Mouse (Mus musculus): ENCODE results near the gene Gbp9. TPM values are rescaled to one million over a fixed set of nuclear protein-coding genes. Genes with fewer than 3 reads are reported as not detected.
"Not testable (repeated sequence)": the region's sequence is repeated elsewhere in the genome, so short reads cannot be mapped to it uniquely, and the experiment has no call there.

The Gbp9 gene
- total RNA-seq, 2 experiments from 2014 or later = 6.3 to 7.6 TPM

DNA sequence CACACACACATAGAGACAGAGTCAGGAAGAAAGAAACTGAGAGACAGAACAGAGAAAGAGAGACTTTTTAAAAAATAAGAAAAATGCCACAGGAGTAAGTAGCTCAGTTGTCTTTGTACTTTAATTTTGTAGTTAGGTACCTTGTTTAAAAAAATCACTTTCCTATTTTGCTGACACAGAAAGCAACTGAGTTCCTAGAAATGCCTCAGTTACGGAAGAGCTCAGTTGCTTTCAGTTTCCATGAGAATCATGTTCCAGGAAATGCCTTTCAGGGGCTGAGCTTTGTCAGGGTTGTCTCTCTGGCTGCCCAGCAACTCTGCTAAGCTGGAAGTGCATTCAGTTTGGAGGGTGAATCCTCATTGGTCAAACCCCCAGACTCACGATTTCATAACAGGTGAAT lies 76.9 kb downstream of the Gbp9 start:
- DNase-seq (ENCODE audit: low spot score in 2 of 2) = not testable (repeated sequence)

DNA sequence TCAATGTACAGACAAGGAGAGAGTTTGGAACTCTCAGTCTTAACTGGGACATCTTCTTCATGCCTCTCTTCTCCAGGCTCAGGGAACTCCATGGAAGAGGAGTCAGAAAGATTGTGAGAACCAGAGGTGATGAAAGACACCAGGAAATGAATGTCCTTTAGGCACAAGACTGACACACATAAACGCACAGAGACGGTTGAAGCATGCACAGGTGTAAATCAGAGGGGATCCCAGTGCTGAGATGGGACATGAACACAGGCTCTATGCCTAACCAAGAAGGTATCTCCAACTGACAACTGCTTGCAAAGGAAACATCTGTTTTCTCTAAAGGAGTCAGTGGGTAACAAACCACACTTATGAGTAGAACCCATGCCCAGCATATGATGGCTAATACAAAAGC lies 79.1 kb downstream of the Gbp9 start:
- DNase-seq (ENCODE audit: low spot score in 2 of 2) = no peak

DNA sequence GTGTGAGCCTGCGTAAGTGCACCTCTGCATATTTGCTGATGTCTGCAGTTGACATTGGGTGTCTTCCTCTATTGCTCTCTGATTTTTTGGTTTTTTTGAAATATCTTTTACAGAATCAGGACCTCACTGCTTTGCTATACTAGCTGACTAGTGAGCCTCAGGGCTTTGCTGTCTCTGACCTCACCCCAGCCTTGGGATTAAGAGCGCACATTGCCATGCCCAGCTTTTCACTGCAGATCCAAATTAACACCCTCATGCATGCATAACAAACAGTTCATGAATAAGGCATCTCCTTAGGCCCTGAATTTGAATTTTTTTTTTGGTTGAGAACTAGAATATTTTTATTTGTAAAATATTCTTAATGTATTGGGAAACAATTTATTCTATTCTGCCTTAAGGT lies 84.1 kb downstream of the Gbp9 start:
- DNase-seq (ENCODE audit: low spot score in 2 of 2) = no peak

DNA sequence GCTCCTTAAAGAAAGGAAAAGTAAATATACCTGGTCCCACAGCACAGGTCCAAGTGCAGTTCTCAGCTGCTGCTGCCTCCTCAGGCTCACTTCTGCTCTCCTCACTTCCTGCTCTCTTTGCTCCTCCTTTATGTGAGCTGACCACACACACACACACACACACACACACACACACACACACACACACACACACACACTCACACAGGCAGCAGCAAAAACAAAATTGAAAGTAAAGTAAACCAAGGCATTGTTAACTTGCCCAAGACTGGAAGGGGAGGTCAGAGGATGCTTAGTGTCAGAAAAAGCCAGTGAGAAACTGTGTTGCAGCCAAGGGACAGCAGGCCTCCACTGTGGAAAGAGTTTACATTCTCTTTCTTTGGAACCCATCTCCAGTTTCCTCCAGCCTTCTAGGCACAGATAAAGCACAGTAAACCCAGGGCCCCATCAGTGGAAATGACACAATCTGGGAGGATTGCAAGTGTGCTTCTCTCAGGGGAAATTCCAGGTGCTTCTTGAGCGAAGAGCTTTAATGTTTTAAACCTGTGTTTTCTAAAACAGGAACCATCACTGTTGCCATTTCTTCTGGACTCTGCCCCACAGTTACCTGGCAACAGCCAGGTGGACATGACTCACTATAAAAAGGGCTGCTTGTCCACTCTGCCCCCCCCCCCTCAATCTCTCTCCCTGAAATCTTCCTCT lies 85.7 kb downstream of the Gbp9 start:
- DNase-seq (ENCODE audit: low spot score in 2 of 2) = not testable (repeated sequence)

DNA sequence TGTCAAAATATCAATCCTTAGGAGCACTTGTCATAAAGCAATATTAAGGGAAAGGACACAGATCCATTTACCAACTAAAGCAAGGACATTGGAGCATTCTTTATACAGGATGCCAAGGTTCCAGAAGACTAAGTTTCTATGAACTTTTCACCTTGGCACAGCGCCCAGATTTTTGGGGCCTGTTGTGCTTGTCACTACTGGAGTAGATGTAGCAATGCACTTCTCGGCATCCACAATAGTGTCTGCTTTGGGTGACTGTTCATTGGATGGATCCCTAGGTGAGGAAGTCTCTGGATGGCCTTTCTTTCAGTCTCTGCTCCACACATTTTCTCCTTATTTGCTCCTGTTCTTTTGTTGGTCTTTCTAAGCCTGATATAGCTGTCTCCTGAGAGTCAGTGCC lies 107.0 kb downstream of the Gbp9 start:
- DNase-seq (ENCODE audit: low spot score in 2 of 2) = peak in 1 of 2 experiments; percentile 14

Other genes with a start within 250 kb of the Gbp9 start
- under 1 TPM; 0.52 to 0.70 TPM for gene Abcg3, start 156.8 kb downstream of the Gbp9 start, total RNA-seq (2021)
- gene Gbp8, start within 50 bp of the Gbp9 start, total RNA-seq (2021) = under 1 TPM; 0.22 to 0.44 TPM
- 1 to 10 TPM; 2.2 to 3.0 TPM for gene Gbp4, start within 50 bp of the Gbp9 start, total RNA-seq (2021)
- under 1 TPM; 0.17 to 0.65 TPM for gene Gbp10, start 100.0 kb upstream of the Gbp9 start, total RNA-seq (2021)
- not detected for gene Gm43302, start 154.2 kb upstream of the Gbp9 start, total RNA-seq (2021)
- 1 to 10 TPM; 1.7 to 1.8 TPM for gene Gbp6, start 154.2 kb upstream of the Gbp9 start, total RNA-seq (2021)

All from gastrocnemius, postnatal 4 days (tissue).